Mouse (Mus musculus) adrenal gland, postnatal 14 days (tissue): ENCODE data around the gene Eif4g2. TPM values are rescaled to one million over a fixed set of nuclear protein-coding genes. Genes with fewer than 3 reads are reported as not detected.
A peak's percentile ranks its signal among the peaks of the same experiment; 100 is the strongest.

ENCODE experiments used
- DNase-seq: peaks from one replicate; pipeline ENCODE4 v3.0.0; 2021; ENCODE audit warnings: mixed read lengths
- total RNA-seq: library from RNA; stranded (reverse); gene quantifications from 2 replicates; pipeline ENCODE4 v1.2.3, GENCODE M21; 2021

Gene Eif4g2
- total RNA-seq, 1 experiment from 2014 or later = 946 TPM

DNA sequence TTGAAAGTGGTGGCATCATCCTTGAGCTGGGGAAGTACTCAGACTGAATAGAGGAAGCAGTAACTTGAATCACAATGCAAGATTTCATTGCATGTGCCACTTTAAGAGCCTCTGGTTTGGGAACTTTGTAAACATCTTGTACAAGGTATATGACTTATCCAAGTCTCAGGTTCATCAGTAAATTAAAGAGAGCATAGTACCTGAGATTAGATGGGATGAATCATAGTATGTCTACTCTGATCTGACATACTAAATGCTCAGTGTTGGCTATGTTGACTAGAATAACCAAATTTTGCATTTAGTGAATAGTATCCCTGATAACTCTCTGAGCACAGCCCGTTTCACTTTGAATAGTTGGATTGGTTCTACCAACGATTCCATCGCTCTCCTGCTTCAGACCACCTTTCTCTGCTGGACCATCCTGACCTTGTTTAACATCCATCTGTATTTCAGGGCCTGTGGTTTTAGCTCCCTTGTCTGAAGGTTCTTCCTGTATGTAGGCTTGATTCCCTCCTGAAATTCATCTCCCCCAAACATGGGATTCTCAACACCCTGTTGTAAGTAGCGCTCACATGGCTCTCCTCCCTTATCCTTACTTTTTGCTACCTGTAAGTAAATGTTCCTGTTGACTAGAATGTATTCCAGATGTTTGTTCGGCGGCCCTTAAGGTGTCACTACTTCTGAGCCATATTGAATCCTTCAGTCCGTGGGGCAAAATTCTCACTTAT lies 13.2 kb downstream of the Eif4g2 start:
- no peak for DNase-seq

DNA sequence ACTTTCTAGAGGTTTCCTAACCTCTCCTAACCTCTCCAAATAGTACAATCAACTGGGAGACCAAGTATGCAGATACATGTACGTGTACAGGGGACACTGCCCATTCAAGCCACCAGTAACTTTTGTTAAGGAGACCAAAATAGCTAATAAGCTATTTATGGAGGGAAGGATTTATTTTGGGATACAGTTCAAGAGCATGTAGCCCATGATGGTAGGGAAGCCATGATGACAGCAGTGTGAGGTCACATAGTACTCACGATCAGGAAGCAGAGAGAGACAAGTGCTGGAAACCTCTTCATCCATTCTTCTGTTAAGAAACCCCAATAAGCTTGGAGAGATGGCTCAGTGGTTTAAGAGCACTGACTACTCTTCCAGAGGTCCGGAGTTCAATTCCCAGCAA lies 14.6 kb downstream of the Eif4g2 start:
- no peak for DNase-seq

DNA sequence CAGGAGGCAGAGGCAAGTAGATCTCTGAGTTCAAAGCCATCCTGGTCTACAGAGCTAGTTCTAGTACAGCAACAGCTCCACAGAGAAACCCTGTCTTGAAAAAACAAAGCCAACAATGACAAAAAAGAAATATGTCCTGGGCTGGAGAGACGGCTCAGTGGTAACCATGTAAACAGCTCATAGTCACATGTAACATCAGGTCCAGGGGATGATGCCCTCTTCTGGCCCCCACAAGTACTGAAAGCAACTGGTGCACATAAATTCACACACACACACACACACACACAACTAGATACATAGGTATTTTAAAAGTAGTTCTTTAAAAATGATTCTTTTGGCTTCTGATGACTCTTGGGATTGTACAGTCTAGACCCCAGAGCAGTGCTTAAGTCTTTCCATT lies 19.9 kb downstream of the Eif4g2 start:
- no peak for DNase-seq

DNA sequence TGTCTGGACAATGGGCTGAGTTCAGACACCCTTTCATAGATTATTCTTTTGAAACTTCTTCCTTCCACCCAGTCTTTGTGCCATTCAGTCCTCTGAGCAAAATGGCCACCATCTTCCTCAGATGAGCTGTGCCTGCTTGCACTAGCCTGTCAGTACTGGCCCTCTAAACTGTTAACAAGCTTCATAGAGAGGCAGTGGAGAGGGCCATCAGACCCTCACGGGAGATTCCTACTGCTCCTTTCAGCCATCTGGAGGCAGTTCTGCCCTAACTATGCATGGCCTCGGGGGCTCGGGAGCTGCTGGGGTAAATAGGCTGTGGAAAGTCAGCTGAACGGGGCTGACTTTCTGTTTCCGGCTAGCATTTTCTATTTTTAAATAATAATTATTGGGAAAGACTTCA lies 23.3 kb downstream of the Eif4g2 start:
- DNase-seq = no peak

DNA sequence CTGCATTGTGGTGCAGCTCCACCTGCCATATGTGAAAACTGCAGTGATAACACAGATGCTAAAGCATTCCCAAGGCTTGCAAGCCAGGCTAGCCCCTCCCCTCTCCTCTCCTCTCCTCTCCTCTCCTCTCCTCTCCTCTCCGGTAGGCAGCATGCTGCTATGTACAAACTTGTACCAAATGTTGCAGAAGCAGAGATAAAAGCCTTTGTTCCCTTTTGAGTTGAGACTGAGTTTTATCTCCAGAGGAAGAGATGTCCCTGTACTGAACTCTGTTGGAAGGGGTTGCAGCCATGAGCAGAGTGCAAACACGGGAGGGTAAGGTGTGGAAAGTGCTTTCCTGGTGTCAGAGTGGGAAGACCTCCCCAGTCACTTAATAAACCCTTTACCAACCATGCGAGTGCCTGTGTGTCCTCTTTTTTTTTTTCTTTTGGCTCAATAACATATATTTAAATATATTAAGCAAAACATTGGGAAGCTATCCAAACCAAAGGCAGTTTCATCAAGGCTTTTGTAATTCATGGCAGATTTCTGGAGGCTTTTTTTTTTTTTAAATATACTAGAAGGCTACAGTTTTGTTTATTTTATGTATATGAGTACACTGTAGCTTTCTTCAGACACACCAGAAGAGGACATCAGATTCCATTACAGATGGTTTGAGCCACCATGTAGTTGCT lies 26.7 kb downstream of the Eif4g2 start:
- DNase-seq = no peak

DNA sequence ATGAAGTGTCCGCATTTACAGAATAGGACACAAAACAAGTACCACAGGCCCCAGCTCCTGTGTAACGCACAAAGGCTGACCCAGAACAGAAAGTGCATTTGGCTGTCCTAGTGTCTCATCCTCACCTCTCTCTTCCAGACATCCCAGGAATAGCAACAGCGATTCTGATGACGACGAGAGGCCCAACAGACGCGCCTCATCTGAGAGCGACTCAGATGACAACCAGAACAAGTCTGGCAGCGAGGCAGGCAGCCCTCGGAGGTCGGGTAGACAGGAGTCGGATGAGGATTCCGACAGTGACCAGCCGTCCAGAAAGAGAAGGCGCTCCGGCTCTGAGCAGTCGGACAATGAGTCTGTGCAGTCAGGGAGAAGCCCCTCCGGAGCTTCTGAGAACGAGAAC lies 27.6 kb downstream of the Eif4g2 start:
- no peak for DNase-seq

DNA sequence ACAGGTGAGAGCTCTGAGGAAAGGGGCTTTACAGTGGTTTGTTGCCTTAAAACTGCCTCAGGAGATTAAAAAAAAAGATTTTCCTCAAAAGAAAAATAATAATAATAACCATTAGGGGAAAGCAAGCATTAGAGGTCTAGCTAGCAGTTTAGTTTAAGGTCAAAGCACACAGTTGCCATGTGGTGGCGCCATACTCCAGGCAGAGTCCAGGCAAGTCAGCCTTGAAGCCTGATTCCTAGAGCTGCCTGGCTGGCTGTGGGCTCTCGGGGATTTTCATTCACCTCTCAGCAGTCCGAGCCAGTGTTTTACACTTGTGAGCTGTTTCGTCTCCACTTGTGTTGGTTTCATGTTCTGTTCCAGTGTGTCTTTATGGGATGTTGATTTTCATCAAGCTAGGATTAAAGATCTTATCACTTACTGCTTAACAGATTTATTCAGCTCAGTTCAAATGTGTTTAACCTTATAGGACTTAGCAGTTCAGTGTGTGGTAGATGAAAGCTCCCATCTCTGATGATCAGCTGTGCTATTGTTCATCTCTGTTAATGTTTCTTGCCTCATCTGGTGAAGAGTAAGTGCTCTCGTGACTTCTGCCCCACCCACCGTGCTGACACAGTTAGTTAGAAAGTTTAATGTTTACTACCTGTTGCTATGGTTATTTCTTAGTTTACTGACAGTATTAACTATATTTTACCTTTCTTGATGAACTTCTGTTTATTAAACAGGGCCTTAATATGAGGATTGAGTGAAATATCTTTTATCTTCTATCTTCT lies 33.0 kb downstream of the Eif4g2 start:
- DNase-seq = peak; percentile 86

DNA sequence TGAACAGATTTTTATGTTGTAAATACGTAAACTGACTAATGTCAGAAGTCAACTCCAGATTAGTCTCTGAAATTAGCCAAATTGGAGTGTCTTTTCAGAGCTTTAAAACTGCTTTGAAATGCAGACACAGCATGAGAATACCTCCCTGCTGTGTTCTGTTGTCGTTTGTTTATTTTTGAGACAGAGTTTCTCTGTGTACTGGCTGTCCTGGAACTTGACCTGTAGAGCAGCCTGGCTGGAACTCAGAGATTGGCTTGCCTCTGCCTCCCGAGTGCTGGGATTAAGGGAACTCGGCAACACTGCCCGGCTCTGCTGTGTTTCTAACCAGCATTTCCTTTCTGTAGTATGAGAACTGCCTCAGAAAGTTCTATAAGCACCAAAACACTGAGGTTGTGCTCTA lies 33.9 kb downstream of the Eif4g2 start:
- no peak for DNase-seq

DNA sequence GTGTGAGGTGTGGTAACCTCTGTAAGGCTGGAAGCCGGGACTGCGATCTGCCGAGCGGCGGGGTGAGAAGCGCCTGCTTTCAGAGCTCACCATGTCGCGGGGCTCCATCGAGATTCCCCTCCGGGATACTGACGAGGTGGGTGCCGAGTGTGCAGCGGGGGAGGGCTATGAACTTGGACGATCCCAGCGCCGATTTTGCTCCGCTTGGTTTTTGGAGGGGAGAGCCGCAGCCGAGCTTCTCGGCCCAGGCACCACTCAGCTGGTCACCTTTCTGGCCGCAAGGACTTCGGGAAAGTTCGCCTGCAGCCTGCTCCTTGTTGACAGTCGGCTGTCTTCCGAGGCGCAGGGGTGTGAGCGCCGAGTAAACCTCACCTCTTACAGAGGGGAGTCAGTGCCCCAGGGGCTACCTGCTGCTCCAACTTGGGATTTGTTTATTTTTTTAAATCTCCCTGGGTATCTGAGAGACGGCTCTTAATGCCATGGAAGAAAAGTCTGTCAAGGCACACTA lies 53.7 kb downstream of the Eif4g2 start:
- no peak for DNase-seq

DNA sequence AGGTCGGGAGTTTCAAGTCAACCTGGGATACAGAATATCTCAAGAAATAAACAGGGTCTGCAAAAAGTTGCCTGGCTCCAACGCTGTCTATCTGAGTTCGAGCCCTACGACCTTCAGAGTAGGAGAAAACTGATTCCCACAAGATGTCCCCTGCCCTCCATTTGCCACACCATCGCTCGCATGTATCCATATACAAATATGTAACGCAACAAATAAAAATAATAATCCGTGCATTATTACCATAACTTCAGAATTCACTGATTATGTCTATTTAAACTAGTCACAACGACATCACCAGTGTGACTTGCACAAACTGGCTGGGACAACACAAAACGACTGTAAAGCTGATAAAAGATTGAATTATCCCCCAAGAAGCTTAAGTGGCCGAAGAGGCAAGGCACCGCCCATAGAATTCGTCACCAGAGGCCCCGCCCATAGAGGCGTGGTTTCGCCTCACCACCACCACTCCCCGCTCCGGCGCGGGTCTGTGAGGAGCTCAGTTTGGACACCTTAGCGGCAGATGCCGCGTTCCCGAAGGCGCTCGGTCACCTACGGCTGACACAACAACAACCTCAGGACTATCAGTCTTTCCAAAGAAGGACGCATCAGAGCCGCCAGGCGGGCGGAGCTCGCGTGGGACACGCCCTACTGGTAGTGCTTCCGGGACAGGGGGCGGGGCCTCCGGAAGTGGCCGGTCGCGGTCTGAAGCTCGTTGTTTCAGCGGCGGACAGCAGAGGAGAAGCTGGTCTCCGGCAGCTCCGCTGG lies 54.4 kb downstream of the Eif4g2 start, which contains the start of gene Ctr9:
Ctr9 (plus strand) TSS at position 671 of the 765 bp plus-strand sequence.
- DNase-seq = peak; percentile 97

DNA sequence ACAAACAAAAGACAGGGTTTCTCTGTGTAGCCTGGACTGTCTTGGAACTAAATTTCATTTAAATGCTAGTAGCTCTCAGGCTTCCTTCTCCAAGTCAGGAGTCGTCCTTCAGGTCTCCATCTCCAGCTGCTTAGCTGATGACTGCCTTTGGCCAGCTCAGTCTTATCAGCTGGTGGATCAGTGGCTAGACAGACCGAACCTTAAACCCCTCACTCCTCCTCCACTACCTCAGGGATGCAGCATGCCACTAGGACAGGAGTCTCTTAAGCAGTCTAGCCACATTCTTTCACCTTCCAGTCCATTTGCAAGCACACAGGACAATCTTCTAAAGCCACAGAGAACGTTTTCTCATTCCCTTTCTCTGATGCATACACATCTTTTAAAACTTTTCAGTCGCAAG lies 57.9 kb downstream of the Eif4g2 start:
- DNase-seq = no peak

DNA sequence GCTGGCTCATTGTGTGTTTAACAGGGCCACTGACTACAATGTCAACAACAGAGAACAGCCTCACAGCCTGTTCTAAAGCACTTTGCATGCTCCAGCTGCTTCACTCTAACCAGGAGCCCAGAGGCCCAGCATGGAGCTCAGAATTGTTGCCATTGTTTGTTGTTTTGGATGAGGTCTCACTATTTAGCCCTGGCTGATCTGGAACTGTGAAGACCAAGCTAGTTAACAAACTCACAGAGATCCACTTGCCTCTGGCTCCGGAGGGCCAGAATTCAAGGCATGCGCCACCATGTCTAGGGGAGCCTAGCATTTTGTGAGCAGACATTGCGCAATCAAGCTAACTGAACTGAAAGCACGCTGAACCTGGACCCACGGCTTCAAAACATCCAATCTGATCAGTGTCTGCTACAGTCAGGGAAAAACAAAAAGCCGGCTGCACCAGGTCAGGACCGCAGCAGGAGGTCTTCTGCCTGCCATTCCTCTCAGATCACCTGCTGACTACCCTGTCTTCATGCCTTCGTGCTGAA lies 58.7 kb downstream of the Eif4g2 start:
- DNase-seq = no peak

DNA sequence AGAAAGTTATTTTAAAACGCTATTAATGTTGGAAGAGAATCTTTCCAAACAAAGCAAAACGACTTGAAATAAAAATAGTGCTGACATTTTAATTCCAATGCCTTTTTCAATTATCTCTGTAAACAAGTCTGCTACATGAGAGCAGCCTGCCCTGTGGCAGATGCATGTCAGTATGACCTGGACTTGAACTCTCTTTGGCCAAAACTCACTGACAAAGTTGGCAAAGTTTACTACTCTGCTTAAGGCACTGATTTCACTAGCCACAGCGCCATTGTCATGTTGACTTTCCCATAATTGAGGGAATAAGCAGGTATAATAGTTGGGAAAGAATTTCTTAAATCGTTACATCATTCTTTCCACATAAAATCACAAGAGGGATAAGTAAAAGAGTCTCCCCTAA lies 62.0 kb downstream of the Eif4g2 start:
- no peak for DNase-seq

Other genes with a start within 250 kb of the Eif4g2 start
- gene Rnf141, start 238.6 kb downstream of the Eif4g2 start, total RNA-seq = 38.8 and 46.1 TPM in 2 replicates
- 13.2 and 18.8 TPM in 2 replicates for gene Lyve1, start 219.8 kb downstream of the Eif4g2 start, total RNA-seq
- gene Mrvi1, start 100.6 kb downstream of the Eif4g2 start, total RNA-seq = 11.6 and 13.0 TPM in 2 replicates
- gene Ctr9, start 54.1 kb downstream of the Eif4g2 start, total RNA-seq = 42.5 and 45.9 TPM in 2 replicates